Mouse (Mus musculus) olfactory bulb, adult 2 months (tissue): ENCODE measurements around the gene Creb3l1. TPM values are rescaled to one million over a fixed set of nuclear protein-coding genes. Genes with fewer than 3 reads are reported as not detected.

ENCODE experiments used
- H3K27ac ChIP-seq: fragments of 200-500 bp; 2 replicates; pipeline ENCODE4 v1.5.1; 2012; ENCODE audit warnings: low read depth, low read length; ENCODE audit not compliant: insufficient read depth
- H3K4me1 ChIP-seq: fragments of 200-500 bp; 2 replicates; pipeline ENCODE4 v1.6.1; 2012; ENCODE audit warnings: low read length; ENCODE audit not compliant: control insufficient read depth, insufficient read depth
- H3K4me3 ChIP-seq: fragments of 200-500 bp; 2 replicates; pipeline ENCODE4 v1.5.1; 2012; ENCODE audit warnings: mild to moderate bottlenecking, low read depth, low read length, moderate library complexity; ENCODE audit not compliant: insufficient read depth
- CTCF ChIP-seq: fragments of 200-500 bp; IDR thresholded peaks from 2 replicates; pipeline ENCODE4 v1.5.1; 2012; ENCODE audit warnings: low read depth, mild to moderate bottlenecking, low read length, moderate library complexity; ENCODE audit not compliant: insufficient read depth
- POLR2A ChIP-seq: fragments of 200-500 bp; IDR thresholded peaks from 2 replicates; pipeline ENCODE4 v1.6.1; 2012; ENCODE audit warnings: mild to moderate bottlenecking, low read depth, low read length, moderate library complexity; ENCODE audit not compliant: insufficient read depth
- WGBS: fragments of 180-500 bp; shearing (Covaris S2); methylation state at CpG from one replicate; pipeline ENCODE4 v1.1.7; 2018; 5-methylcytosine and 5-hydroxymethylcytosine counted together
- polyA plus RNA-seq: library from polyadenylated mRNA; stranded (reverse); fragments of >200 nt; gene quantifications from 2 replicates; pipeline ENCODE4 v1.2.4, GENCODE M21; 2012; ENCODE audit warnings: low replicate concordance; ENCODE audit not compliant: missing spikeins, insufficient read depth, insufficient read length

Gene Creb3l1
- polyA plus RNA-seq: not detected in 2 replicates

GRCm38 (mm10) chr2:92024274-92024672 is at the start of gene Creb3l1:
Gene Creb3l1 (minus strand): TSS chr2:92024502.
- WGBS: under 1% methylated on average over 26 of the region's 27 CpGs
- peaks cover 29% of the 10 kb centered on the region for H3K4me1 ChIP-seq
- TF ChIP-seq CTCF (no peak), POLR2A (no peak)

GRCm38 (mm10) chr2:92071143-92071542 is 46.8 kb upstream of the Creb3l1 start:
- Histone ChIP-seq H3K4me1 (no peaks in the 10 kb centered on the region), H3K27ac (no peak overlapping the region), H3K4me3 (no peak overlapping the region)
- 82% methylated on average over 4 of the region's 4 CpGs for WGBS
- TF ChIP-seq POLR2A (no peak), CTCF (no peak)

More at GRCm38 (mm10) chr2:92024274-92024672, at the start of gene Creb3l1:
- H3K4me3 ChIP-seq: peak within 1 kb of the TSS; percentile 53
- H3K27ac ChIP-seq: no peak within 1 kb of the TSS

- 61% methylated on average over 5 of the region's 5 CpGs for WGBS
- H3K27ac ChIP-seq: no peak overlapping the region
- no peak overlapping the region for H3K4me3 ChIP-seq
- TF ChIP-seq POLR2A (no peak), CTCF (no peak)
- no peaks in the 10 kb centered on the region for H3K4me1 ChIP-seq
These were observed 45.3 kb upstream of the Creb3l1 start for GRCm38 (mm10) chr2:92069630-92070029.

- Histone ChIP-seq H3K4me3 (no peak overlapping the region), H3K4me1 (no peaks in the 10 kb centered on the region), H3K27ac (no peak overlapping the region)
- TF ChIP-seq CTCF: no peak
- no peak for TF ChIP-seq POLR2A
- WGBS: 52% methylated on average over 3 of the region's 3 CpGs
These were observed 43.3 kb upstream of the Creb3l1 start for GRCm38 (mm10) chr2:92067600-92067999.

- no peak overlapping the region for H3K27ac ChIP-seq
- H3K4me1 ChIP-seq: no peaks in the 10 kb centered on the region
- no peak overlapping the region for H3K4me3 ChIP-seq
- TF ChIP-seq POLR2A: no peak
- no peak for TF ChIP-seq CTCF
- WGBS: 32% methylated on average over 1 of the region's 1 CpGs
These were observed 42.6 kb upstream of the Creb3l1 start for GRCm38 (mm10) chr2:92066899-92067298.

GRCm38 (mm10) chr2:92065938-92066337 is 41.6 kb upstream of the Creb3l1 start:
- Histone ChIP-seq H3K4me1 (no peaks in the 10 kb centered on the region), H3K27ac (no peak overlapping the region), H3K4me3 (no peak overlapping the region)
- no peak for TF ChIP-seq CTCF
- no peak for TF ChIP-seq POLR2A
- WGBS: 85% methylated on average over 6 of the region's 6 CpGs

GRCm38 (mm10) chr2:92065269-92065888 is 41.1 kb upstream of the Creb3l1 start:
- no peak overlapping the region for H3K27ac ChIP-seq
- TF ChIP-seq POLR2A (no peak), CTCF (no peak)
- peaks cover under 1% of the 10 kb centered on the region; the same call in 1 of the 2 replicates for H3K4me1 ChIP-seq
- WGBS: 86% methylated on average over 8 of the region's 8 CpGs
- H3K4me3 ChIP-seq: no peak overlapping the region

- TF ChIP-seq POLR2A: no peak
- TF ChIP-seq CTCF: no peak
- 89% methylated on average over 5 of the region's 5 CpGs for WGBS
These were observed 38.8 kb upstream of the Creb3l1 start for GRCm38 (mm10) chr2:92063106-92063505.

GRCm38 (mm10) chr2:92061337-92061736 is 37.0 kb upstream of the Creb3l1 start:
- WGBS: 71% methylated on average over 5 of the region's 5 CpGs
- H3K4me3 ChIP-seq: no peak overlapping the region
- no peak for TF ChIP-seq POLR2A
- no peak for TF ChIP-seq CTCF
- peaks cover 5% of the 10 kb centered on the region; the same call in 1 of the 2 replicates for H3K4me1 ChIP-seq
- no peak overlapping the region for H3K27ac ChIP-seq

More at GRCm38 (mm10) chr2:92063106-92063505, 38.8 kb upstream of the Creb3l1 start:
- H3K4me3 ChIP-seq: no peak overlapping the region
- no peak overlapping the region for H3K27ac ChIP-seq
- peaks cover 5% of the 10 kb centered on the region; the same call in 1 of the 2 replicates for H3K4me1 ChIP-seq

GRCm38 (mm10) chr2:92060291-92060690 is 36.0 kb upstream of the Creb3l1 start:
- TF ChIP-seq CTCF (no peak), POLR2A (no peak)
- Histone ChIP-seq H3K4me1 (peaks cover 14% of the 10 kb centered on the region), H3K4me3 (peak overlapping the region; percentile 82), H3K27ac (peak overlapping the region; percentile 95)
- WGBS: 38% methylated on average over 6 of the region's 6 CpGs
